Mouse (Mus musculus): ENCODE results near the gene A4gnt.

A4gnt gene

GRCm38 (mm10) chr9:99632264-99632663 is 20.0 kb downstream of the A4gnt start:
- no peak for DNase-seq (ENCODE audit: low spot score in 2 of 2)

- no peak for DNase-seq (ENCODE audit: low spot score in 2 of 2)
Measured at GRCm38 (mm10) chr9:99636776-99637175, 24.5 kb downstream of the A4gnt start.

GRCm38 (mm10) chr9:99637227-99637626 is 24.9 kb downstream of the A4gnt start:
- no peak for DNase-seq (ENCODE audit: low spot score in 2 of 2)

- no peak for DNase-seq (ENCODE audit: low spot score in 2 of 2)
Measured at GRCm38 (mm10) chr9:99637736-99638135, 25.4 kb downstream of the A4gnt start.

- no peak for DNase-seq (ENCODE audit: low spot score in 2 of 2)
Measured at GRCm38 (mm10) chr9:99639957-99640356, 27.7 kb downstream of the A4gnt start.

GRCm38 (mm10) chr9:99645416-99645815 is 33.1 kb downstream of the A4gnt start:
- no peak for DNase-seq (ENCODE audit: low spot score in 2 of 2)

GRCm38 (mm10) chr9:99646102-99646501 is 33.8 kb downstream of the A4gnt start:
- no peak for DNase-seq (ENCODE audit: low spot score in 2 of 2)

- DNase-seq (ENCODE audit: low spot score in 2 of 2), result no peak
Measured at GRCm38 (mm10) chr9:99660756-99661155, 48.5 kb downstream of the A4gnt start.

- no peak for DNase-seq (ENCODE audit: low spot score in 2 of 2)
Measured at GRCm38 (mm10) chr9:99661606-99662166, 49.4 kb downstream of the A4gnt start.

- DNase-seq (ENCODE audit: low spot score in 2 of 2), result peak in 1 of 2 experiments; percentile 6
Measured at GRCm38 (mm10) chr9:99662406-99662805, 50.1 kb downstream of the A4gnt start.

GRCm38 (mm10) chr9:99662887-99663286 is 50.6 kb downstream of the A4gnt start:
- no peak for DNase-seq (ENCODE audit: low spot score in 2 of 2)

- DNase-seq (ENCODE audit: low spot score in 2 of 2), result peak in 1 of 2 experiments; percentile 3
Measured at GRCm38 (mm10) chr9:99667596-99667995, 55.3 kb downstream of the A4gnt start.

GRCm38 (mm10) chr9:99671603-99672002 is 59.3 kb downstream of the A4gnt start:
- DNase-seq (ENCODE audit: low spot score in 2 of 2), result no peak

All from spleen, postnatal 36 days (tissue).